Mouse (Mus musculus): Measurements from ENCODE around the gene Scn2b. TPM values are rescaled to one million over a fixed set of nuclear protein-coding genes. Genes with fewer than 3 reads are reported as not detected.

Scn2b gene
- total RNA-seq, 1 experiment from 2014 or later, result 0.67 TPM

- ATAC-seq (replicated peaks; ENCODE audit: insufficient number of reproducible peaks, low FRiP score, low TSS enrichment, poor library complexity, severe bottlenecking), result no peak
Measured at GRCm38 (mm10) chr9:45118552-45118951, 970 bp downstream of the Scn2b start.

- ATAC-seq (replicated peaks; ENCODE audit: insufficient number of reproducible peaks, low FRiP score, low TSS enrichment, poor library complexity, severe bottlenecking), result no peak
Measured at GRCm38 (mm10) chr9:45119316-45119953, 1.9 kb downstream of the Scn2b start.

- ATAC-seq (replicated peaks; ENCODE audit: insufficient number of reproducible peaks, low FRiP score, low TSS enrichment, poor library complexity, severe bottlenecking), result no peak
Measured at GRCm38 (mm10) chr9:45119954-45120530, 2.5 kb downstream of the Scn2b start.

GRCm38 (mm10) chr9:45120567-45120966 lies 3.0 kb downstream of the Scn2b start:
- no peak for ATAC-seq (replicated peaks; ENCODE audit: insufficient number of reproducible peaks, low FRiP score, low TSS enrichment, poor library complexity, severe bottlenecking)

- ATAC-seq (replicated peaks; ENCODE audit: insufficient number of reproducible peaks, low FRiP score, low TSS enrichment, poor library complexity, severe bottlenecking), result no peak
Measured at GRCm38 (mm10) chr9:45121001-45121400, 3.4 kb downstream of the Scn2b start.

GRCm38 (mm10) chr9:45121769-45122168 lies 4.2 kb downstream of the Scn2b start:
- peak; percentile 76 for ATAC-seq (replicated peaks; ENCODE audit: insufficient number of reproducible peaks, low FRiP score, low TSS enrichment, poor library complexity, severe bottlenecking)

- peak; percentile 66 for ATAC-seq (replicated peaks; ENCODE audit: insufficient number of reproducible peaks, low FRiP score, low TSS enrichment, poor library complexity, severe bottlenecking)
Measured at GRCm38 (mm10) chr9:45122209-45122761, 4.7 kb downstream of the Scn2b start.

- no peak for ATAC-seq (replicated peaks; ENCODE audit: insufficient number of reproducible peaks, low FRiP score, low TSS enrichment, poor library complexity, severe bottlenecking)
Measured at GRCm38 (mm10) chr9:45125211-45125610, 7.6 kb downstream of the Scn2b start.

- no peak for ATAC-seq (replicated peaks; ENCODE audit: insufficient number of reproducible peaks, low FRiP score, low TSS enrichment, poor library complexity, severe bottlenecking)
Measured at GRCm38 (mm10) chr9:45126941-45127340, 9.4 kb downstream of the Scn2b start.

- no peak for ATAC-seq (replicated peaks; ENCODE audit: insufficient number of reproducible peaks, low FRiP score, low TSS enrichment, poor library complexity, severe bottlenecking)
Measured at GRCm38 (mm10) chr9:45130119-45130518, 12.5 kb downstream of the Scn2b start.

- ATAC-seq (replicated peaks; ENCODE audit: insufficient number of reproducible peaks, low FRiP score, low TSS enrichment, poor library complexity, severe bottlenecking), result peak; percentile 69
Measured at GRCm38 (mm10) chr9:45133484-45134310, 16.1 kb downstream of the Scn2b start.

GRCm38 (mm10) chr9:45136442-45137169 lies 19.0 kb downstream of the Scn2b start:
- ATAC-seq (replicated peaks; ENCODE audit: insufficient number of reproducible peaks, low FRiP score, low TSS enrichment, poor library complexity, severe bottlenecking), result no peak

GRCm38 (mm10) chr9:45138191-45139032 lies 20.8 kb downstream of the Scn2b start, which contains the start of gene Scn4b:
TSS of gene Scn4b (plus strand) at chr9:45138395.
- no peak for ATAC-seq (replicated peaks; ENCODE audit: insufficient number of reproducible peaks, low FRiP score, low TSS enrichment, poor library complexity, severe bottlenecking)

GRCm38 (mm10) chr9:45139082-45139481 lies 21.5 kb downstream of the Scn2b start:
- no peak for ATAC-seq (replicated peaks; ENCODE audit: insufficient number of reproducible peaks, low FRiP score, low TSS enrichment, poor library complexity, severe bottlenecking)

GRCm38 (mm10) chr9:45140945-45141344 lies 23.4 kb downstream of the Scn2b start:
- ATAC-seq (replicated peaks; ENCODE audit: insufficient number of reproducible peaks, low FRiP score, low TSS enrichment, poor library complexity, severe bottlenecking), result no peak

GRCm38 (mm10) chr9:45142686-45143085 lies 25.1 kb downstream of the Scn2b start:
- ATAC-seq (replicated peaks; ENCODE audit: insufficient number of reproducible peaks, low FRiP score, low TSS enrichment, poor library complexity, severe bottlenecking), result no peak

GRCm38 (mm10) chr9:45145533-45146266 lies 28.1 kb downstream of the Scn2b start:
- ATAC-seq (replicated peaks; ENCODE audit: insufficient number of reproducible peaks, low FRiP score, low TSS enrichment, poor library complexity, severe bottlenecking), result no peak

Measured in monocyte, adult 5-6 weeks (primary cell).